Mouse (Mus musculus) kidney, adult 9 months (tissue): Measurements from ENCODE around the gene Fgfbp3.
A peak's percentile ranks its signal among the peaks of the same experiment; 100 is the strongest.
"Not testable (repeated sequence)": the region's sequence is repeated elsewhere in the genome, so short reads cannot be mapped to it uniquely, and the experiment has no call there.

Experiments
- DNase-seq: peaks from one replicate; pipeline ENCODE4 v3.0.0; 2022

Gene Fgfbp3

DNA sequence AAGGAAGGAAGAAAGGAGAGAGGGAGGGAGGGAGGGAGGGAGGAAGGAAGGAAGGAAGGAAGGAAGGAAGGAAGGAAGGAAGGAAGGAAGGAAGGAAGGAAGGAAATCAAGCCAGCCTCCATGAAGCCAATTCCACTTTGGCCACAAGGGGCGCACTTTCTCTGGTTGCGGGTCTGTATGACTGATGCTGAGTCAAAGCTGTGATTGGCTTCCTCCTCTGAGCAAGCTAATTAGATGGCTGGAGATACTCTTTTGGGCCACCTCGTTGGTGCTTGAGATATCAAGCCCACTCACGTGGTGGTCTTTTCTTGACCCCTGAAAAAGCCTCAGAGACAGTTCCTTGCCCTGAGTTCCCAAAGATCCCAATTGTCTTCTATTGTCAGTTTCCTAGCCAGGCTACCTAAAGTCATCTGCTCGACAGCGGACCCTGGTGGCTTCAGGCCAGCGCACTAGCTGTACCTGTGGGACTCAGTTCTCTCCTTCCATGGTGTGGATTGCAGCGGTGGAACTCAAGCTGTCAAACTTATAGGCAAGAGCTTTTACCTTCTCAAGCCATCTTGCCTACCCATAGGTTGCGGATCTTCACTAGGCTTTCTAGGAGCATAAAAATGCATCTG is 9.6 kb downstream of the Fgfbp3 start:
- peak; percentile 66 for DNase-seq

DNA sequence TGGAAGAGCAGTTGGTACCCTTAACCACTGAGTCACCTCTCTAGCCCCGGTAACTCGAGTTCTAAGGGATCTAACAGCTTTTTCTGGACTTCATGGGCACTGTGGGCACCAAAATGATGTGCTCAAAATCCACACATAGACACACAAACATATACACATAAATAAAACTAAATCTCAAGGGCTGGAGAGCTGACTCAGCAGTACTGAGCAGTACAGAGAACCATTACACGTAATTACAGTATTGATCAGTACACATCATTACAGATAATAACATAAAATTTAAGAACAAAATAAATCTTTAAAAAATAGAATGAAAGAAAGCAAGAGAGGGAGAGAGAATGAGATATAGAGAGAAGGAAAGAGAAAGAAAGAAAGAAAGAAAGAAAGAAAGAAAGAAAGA is 10.3 kb downstream of the Fgfbp3 start:
- no peak for DNase-seq

DNA sequence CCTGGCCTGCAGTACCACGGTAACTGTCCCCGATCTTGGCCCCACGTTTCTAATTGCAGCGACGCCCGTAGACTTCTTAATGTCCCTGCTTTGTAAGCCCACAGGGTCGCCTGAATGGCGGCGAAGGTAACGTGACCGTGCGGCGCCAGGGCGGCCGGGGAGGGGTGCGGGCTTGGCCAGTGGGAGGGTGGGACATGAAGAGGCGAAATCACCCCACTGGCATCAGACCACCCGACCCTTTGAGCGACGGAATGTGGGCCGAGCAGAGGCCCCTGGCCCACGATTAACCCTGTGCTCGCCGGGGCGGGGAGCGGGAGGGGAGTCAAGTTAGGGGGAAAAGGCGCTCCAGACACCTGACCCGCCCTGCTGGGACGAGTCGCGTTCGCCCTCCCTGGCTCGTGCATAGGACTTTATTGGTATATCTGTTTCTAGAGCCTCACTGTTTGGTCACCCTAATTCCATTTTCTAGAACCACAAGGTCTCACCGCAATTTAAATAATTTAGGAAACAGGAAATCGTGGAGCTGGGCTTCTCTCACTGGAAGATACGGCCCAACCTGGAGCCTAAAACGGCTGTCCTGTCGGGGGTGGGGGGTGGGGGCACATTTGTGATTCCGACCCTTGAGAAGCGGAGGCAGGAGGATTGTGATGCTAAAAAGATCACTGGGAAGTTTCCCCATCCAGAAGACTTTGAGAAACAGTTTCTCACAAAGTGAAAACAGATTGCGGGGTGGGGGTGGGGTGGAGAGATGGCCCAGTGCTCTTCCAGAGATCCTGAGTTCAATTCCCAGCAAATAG is 15.0 kb downstream of the Fgfbp3 start:
- DNase-seq, result no peak

DNA sequence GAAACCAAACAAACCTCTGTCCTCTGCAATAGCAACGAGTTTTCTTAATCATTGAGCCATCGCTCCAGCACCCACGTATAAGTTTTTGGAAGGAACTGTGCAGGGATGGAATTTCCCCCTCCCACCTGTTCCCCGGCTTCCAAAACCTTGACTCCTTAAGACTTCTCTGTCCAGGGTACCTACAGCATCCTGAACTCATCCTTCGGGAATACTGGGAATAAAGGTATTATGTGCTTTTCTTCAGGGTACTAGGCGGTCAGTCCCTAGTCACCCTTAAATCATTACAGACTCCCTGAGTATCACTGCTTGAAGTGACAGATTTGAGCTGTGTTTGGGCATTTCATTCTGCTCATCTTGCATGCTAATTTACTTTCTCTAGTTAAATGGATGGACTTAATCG is 16.0 kb downstream of the Fgfbp3 start:
- DNase-seq, result no peak

DNA sequence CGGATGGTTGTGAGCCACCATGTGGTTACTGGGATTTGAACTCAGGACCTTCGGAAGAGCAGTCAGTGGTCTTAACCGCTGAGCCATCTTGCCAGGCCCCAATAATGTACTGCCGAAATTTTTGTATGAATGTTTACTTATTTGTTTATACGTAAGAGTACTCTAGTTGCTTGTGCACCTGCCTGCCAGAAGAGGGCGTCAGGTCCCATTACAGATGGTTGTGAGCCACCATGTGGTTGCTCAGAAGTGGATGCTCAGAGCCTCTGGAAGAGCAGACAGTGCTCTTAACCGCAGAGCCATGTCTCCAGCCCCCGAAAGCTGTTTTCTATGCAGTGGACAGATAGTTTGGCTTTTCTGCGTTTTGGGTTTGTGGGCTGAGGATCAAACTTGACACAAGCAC is 21.6 kb downstream of the Fgfbp3 start:
- DNase-seq, result peak; percentile 32

DNA sequence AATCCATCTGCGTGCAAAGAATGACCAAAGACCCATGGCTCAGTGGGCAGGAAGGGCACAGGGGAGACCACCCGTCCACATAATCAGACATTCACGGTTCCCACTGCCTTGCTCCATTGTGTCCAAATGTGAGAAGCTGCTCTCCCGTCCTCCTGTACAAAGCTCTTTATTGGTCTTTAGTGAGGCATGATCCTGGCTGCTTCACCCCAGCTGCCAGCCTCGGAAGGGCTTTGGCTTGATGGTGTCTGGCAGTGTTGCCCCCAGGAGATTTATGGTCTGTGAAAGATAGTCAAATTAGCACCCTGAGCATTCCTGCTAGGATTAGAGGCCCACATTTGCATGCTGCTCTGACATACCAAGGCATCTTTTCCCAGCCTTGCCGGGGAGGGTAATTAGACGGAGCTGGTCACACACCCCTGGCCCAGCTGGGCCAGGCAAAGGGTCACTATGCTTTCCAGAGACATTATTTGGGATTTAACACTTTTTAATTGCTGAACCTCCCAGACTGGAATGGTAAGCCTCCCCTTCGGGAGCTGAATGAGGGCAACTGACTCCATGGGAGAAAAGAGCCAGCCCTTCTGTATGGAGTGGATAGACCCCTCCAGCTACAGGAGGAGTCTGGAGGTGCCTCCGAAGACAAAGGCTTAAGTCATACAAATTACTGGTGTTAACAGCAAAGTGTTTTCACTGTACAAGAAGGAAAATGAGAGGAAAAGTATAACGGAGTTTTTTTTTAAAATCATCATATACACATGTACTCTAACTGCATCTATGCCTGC is 22.4 kb downstream of the Fgfbp3 start:
- DNase-seq, result no peak

DNA sequence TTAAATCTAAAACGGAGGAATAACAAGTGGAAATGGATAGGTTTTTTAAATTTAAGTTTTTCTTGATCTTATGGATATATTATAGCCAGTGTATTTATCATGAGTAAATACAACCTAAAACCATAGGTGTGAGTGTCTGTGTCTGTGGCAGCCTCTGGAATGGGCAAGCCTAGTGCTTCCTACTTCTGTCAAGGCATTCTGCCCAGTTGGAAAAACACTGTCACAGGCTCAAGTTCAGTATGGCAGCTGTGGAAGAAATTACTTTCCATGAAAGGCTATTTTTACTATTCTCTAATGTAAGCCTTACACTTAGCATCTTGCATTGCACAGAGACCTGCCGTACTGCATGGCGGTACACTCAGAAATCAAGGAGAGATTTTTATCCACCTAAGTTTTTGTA is 27.7 kb downstream of the Fgfbp3 start:
- DNase-seq, result no peak

DNA sequence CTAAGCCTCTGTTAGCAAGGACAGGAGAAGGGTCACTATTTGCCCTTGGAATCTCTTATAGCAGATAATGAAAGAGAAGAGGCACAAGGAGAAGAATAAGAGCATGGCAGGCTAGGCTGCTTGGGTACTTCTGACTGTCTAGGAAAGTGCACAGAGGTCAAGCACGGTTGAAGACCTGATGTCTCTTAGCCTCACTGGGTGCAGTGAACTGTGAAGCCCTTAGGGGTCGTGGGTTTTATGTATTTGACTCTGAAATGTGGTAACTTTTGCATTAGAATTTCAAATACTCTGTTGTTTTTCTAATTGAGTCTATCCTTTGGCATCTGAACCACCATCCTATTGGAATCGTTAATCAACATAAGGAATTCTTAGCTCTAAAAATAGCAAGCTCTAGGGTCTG is 31.7 kb downstream of the Fgfbp3 start:
- DNase-seq, result no peak

DNA sequence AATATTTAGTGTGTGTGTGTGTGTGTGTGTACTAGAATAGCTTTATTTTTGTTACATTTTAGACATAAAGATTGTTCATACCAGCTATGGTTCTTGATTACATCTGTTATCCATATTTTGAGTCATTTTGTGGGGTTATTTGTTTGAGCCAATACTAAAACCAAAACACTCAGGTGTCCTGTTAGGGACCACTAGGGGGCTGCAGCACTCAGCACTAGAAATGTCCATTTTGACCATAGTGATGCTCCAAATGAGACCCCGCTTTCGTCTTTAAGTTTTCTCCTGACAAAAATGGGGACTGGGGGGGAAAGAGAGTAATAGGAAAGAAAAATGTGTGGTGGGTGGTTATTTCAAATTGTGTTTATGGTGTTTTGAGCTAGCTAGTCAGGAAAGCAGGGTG is 33.1 kb downstream of the Fgfbp3 start:
- no peak for DNase-seq

DNA sequence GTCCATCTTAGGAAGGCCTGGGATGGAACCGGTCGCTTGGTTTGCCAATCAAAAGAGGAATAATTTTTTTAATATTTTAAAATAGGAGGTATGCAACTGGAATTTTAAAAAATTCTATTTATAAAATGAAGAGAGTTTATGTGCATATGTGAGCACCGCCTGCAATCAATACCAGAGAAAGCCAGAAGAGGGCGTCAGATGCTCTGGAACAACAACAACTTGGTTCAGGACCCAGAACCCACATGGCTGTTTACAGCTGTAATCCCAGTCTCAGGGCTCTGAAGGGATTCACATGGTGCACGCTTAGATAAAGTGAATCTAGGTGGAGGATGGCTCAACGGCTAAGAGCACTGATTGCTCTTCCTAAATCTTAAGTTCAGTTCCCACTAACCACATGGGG is 36.3 kb downstream of the Fgfbp3 start:
- DNase-seq, result peak; percentile 30

DNA sequence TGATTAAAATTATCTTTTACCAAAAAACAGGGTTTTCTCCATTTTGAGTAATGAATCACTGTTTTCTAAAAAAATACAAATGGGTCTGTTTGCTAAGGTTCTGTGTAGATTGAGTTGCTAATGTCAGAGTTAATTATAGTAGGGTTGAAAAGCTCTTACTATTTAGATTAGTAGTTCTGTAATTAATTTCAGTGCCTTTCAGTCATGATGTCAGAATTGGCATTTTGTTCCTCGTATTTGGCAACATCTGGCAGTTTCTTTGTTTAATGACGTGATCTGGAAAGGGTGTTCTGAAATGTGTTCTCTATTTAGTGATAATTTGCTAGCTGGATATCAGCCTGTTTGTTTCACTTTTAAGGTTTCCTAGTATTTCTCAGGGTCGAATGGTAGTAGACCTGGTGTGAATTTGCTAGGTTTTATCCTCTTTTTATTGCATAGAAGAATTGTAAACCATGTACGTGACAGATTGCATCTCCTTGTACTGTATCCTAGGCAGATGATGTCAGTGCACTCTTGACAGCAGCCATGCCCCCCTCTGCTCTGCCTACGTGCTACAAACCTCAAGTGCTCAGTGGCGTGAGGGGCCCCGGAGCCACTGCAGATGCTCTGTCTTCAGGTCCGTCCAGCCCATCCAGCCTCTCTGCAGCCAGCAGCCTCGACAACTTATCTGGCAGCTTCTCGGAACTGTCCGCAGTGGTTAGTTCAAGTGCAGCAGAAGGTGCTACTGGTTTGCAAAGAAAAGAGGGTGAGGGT is 40.5 kb downstream of the Fgfbp3 start:
- DNase-seq, result no peak

DNA sequence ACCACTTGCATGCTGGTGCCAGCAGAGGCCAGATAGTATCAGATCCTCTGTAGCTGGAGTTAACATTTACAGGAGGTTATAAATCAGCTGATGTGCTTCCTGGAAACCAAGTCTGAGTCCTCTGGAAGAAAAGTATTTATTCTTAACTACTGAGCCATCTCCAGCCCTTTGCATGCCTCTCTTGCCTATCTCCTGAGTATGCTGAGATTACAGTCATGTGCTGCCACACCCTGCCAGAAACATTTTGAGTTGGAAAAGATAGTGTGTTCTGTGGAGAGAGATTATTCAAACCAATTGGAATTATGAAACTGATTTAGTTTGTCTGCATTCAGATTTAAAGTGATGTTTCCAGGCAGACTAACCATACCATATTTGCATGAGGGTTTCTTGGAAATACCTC is 42.1 kb downstream of the Fgfbp3 start:
- no peak for DNase-seq

DNA sequence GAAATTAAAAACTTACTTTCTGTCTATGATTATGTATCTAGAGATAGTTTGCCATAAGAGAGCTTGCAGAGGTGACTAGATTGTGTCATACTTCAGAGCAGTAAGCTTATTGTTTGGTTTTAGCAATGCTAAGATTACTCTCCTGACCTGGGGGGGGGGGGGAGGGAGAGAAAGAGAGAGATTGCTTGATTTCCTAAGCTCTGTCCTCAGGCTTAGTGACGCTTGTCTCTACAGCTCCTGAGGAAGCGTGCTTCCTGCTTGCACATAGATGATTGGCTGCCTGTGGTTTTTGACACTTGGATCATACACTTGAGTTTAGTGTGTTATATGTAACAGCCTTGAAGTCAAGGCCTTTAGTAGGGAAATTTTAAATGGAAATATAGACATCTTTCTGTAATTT is 44.8 kb downstream of the Fgfbp3 start:
- DNase-seq, result no peak

DNA sequence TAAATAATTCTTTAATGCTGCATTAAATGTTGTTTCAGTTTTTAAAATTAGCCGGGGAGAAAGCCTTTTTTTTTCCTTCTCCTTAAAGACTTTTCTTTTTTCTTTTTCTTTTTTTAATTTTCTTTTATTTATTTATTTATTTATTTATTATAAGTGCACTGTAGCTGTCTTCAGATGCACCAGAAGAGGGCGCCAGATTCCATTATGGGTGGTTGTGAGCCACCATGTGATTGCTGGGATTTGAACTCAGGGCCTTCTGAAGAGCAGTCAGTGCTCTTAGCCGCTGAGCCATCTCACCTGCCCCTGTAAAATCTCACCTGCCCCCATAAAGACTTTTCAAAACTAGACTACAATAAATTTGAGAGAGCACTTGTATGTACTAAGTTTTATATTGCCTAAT is 50.7 kb downstream of the Fgfbp3 start:
- not testable (repeated sequence) for DNase-seq
